Mouse (Mus musculus) urinary bladder, postnatal 10 days (tissue): ENCODE results near the gene Snap23.
A peak's percentile ranks its signal among the peaks of the same experiment; 100 is the strongest.

Experiments
- DNase-seq: peaks from one replicate; pipeline ENCODE4 v3.0.0; 2022; ENCODE audit warnings: low spot score

The Snap23 gene

GRCm38 (mm10) chr2:120589759-120590158 lies 22.3 kb downstream of the Snap23 start:
- no peak for DNase-seq

- DNase-seq: no peak
These were observed 24.8 kb downstream of the Snap23 start for GRCm38 (mm10) chr2:120592227-120592626.

- DNase-seq: no peak
These were observed 30.3 kb downstream of the Snap23 start for GRCm38 (mm10) chr2:120597734-120598133.

GRCm38 (mm10) chr2:120599506-120599905 lies 32.0 kb downstream of the Snap23 start:
- DNase-seq: no peak

GRCm38 (mm10) chr2:120606021-120606690 lies 38.7 kb downstream of the Snap23 start:
- DNase-seq: no peak

GRCm38 (mm10) chr2:120608830-120609723 lies 41.6 kb downstream of the Snap23 start, which contains the start of the genes Haus2 and Lrrc57:
Gene Haus2, plus strand, starts transcription at chr2:120609383.
Gene Lrrc57, minus strand, starts transcription at chr2:120609520.
- peak; percentile 75 for DNase-seq

GRCm38 (mm10) chr2:120616279-120617163 lies 49.0 kb downstream of the Snap23 start:
- DNase-seq: no peak

- no peak for DNase-seq
These were observed 52.1 kb downstream of the Snap23 start for GRCm38 (mm10) chr2:120619538-120619937.

GRCm38 (mm10) chr2:120622920-120623319 lies 55.4 kb downstream of the Snap23 start:
- no peak for DNase-seq

GRCm38 (mm10) chr2:120628076-120628865 lies 60.8 kb downstream of the Snap23 start:
- DNase-seq: no peak

- peak; percentile 74 for DNase-seq
These were observed 61.6 kb downstream of the Snap23 start, which contains the start of gene Stard9 for GRCm38 (mm10) chr2:120628886-120629735. Gene Stard9, plus strand, starts transcription at chr2:120629121.

- no peak for DNase-seq
These were observed 62.8 kb downstream of the Snap23 start for GRCm38 (mm10) chr2:120630246-120630645.

- DNase-seq: no peak
These were observed 63.2 kb downstream of the Snap23 start for GRCm38 (mm10) chr2:120630655-120631054.

- no peak for DNase-seq
These were observed 64.0 kb downstream of the Snap23 start for GRCm38 (mm10) chr2:120631521-120631920.

- DNase-seq: no peak
These were observed 64.5 kb downstream of the Snap23 start for GRCm38 (mm10) chr2:120631957-120632356.

- no peak for DNase-seq
These were observed 73.4 kb downstream of the Snap23 start for GRCm38 (mm10) chr2:120640835-120641234.

- DNase-seq: no peak
These were observed 76.4 kb downstream of the Snap23 start for GRCm38 (mm10) chr2:120643836-120644235.

GRCm38 (mm10) chr2:120646777-120647176 lies 79.3 kb downstream of the Snap23 start:
- no peak for DNase-seq
